Mouse (Mus musculus): ENCODE data around the gene Gata2. TPM values are rescaled to one million over a fixed set of nuclear protein-coding genes. Genes with fewer than 3 reads are reported as not detected.
A peak's percentile ranks its signal among the peaks of the same experiment; 100 is the strongest.

Gata2 gene
- polyA plus RNA-seq, 1 experiment from 2014 or later = 28.3 TPM

GRCm38 (mm10) chr6:88236513-88236912 lies 42.8 kb downstream of the Gata2 start:
- peak overlapping the region; percentile 22 for H3K4me2 ChIP-seq (ENCODE audit: low read depth, low read length)
- H3K27ac ChIP-seq (replicated peaks; ENCODE audit: low read depth, low read length) = no peak overlapping the region
- H3K9me3 ChIP-seq (replicated peaks; ENCODE audit: control insufficient read depth, low read length) = no peaks in the 10 kb centered on the region
- H3K27me3 ChIP-seq (ENCODE audit: control insufficient read depth, insufficient read depth, low read length) = no peaks in the 10 kb centered on the region; the same call in 1 of the 2 replicates
- H3K4me3 ChIP-seq (ENCODE audit: low read depth, low read length) = no peak overlapping the region
- H3K36me3 ChIP-seq (replicated peaks; ENCODE audit: control insufficient read depth, insufficient read depth, low read depth, low read length) = no peaks in the 10 kb centered on the region
- H3K9ac ChIP-seq (replicated peaks; ENCODE audit: low read length) = no peak overlapping the region; the same call in 1 of the 2 replicates
- 9% methylated on average over 7 of the region's 7 CpGs for WGBS
- ATAC-seq (replicated peaks; ENCODE audit: insufficient number of reproducible peaks, low FRiP score, low TSS enrichment, low read depth) (no peak), DNase-seq (ENCODE audit: low spot score) (no peak)
- H3K4me1 ChIP-seq (ENCODE audit: control insufficient read depth, insufficient read depth, low read length) = peaks cover 5% of the 10 kb centered on the region; the same call in 1 of the 2 replicates

DNA sequence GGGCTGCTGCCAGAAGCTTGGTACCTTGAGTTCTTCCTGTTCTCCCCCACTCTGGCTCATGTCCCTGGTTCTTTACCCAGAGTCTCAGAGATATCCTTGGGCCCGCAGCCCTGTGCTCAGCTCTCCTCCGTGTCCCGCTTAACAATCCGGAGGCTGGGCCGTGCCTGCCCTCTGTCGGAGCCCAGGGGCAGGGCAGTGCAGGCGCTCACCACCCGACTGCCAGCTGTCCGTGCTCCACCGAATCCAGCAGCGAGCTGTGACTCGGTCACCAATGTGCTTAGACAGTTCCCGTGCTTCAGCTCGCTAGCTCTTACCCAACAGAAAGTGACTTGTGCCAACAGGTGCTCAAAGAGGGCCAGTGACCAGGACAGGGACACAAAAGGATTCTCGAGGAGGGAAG lies 48.9 kb downstream of the Gata2 start:
- no peaks in the 10 kb centered on the region; the same call in 1 of the 2 replicates for H3K27me3 ChIP-seq (ENCODE audit: control insufficient read depth, insufficient read depth, low read length)
- ATAC-seq (replicated peaks; ENCODE audit: insufficient number of reproducible peaks, low FRiP score, low TSS enrichment, low read depth) = peak; percentile 63; the same call in 1 of the 2 replicates
- no peak overlapping the region for H3K9ac ChIP-seq (replicated peaks; ENCODE audit: low read length)
- H3K4me3 ChIP-seq (ENCODE audit: low read depth, low read length) = no peak overlapping the region
- no peaks in the 10 kb centered on the region for H3K36me3 ChIP-seq (replicated peaks; ENCODE audit: control insufficient read depth, insufficient read depth, low read depth, low read length)
- H3K4me2 ChIP-seq (ENCODE audit: low read depth, low read length) = no peak overlapping the region
- peak; percentile 77 for DNase-seq (ENCODE audit: low spot score)
- H3K27ac ChIP-seq (replicated peaks; ENCODE audit: low read depth, low read length) = no peak overlapping the region
- peaks cover 5% of the 10 kb centered on the region for H3K4me1 ChIP-seq (ENCODE audit: control insufficient read depth, insufficient read depth, low read length)
- under 1% methylated on average over 15 of the region's 15 CpGs for WGBS
- H3K9me3 ChIP-seq (replicated peaks; ENCODE audit: control insufficient read depth, low read length) = no peaks in the 10 kb centered on the region

DNA sequence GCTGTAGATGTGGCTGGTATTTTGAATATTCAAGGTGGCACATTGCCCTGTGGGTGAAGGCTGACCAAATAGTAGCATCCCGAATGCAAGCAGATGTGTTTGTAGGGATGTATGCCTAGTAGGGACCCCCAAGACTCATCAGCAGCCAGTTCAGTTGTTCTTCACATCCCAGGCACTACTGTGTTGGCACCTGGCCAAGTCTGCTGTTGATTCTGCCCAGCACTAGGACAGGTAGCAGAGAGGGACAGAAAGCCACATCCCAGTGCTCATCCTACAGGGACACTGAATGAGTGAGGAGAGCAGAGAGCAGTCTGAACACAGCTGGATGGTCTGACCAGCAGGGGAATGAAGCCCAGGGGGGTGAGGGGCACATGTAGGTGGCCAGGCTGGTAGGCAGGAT lies 55.5 kb downstream of the Gata2 start:
- Histone ChIP-seq H3K4me1 (ENCODE audit: control insufficient read depth, insufficient read depth, low read length) (peaks cover 5% of the 10 kb centered on the region), H3K4me2 (ENCODE audit: low read depth, low read length) (no peak overlapping the region), H3K27me3 (ENCODE audit: control insufficient read depth, insufficient read depth, low read length) (no peaks in the 10 kb centered on the region), H3K9me3 (replicated peaks; ENCODE audit: control insufficient read depth, low read length) (no peaks in the 10 kb centered on the region), H3K9ac (replicated peaks; ENCODE audit: low read length) (no peak overlapping the region), H3K27ac (replicated peaks; ENCODE audit: low read depth, low read length) (no peak overlapping the region), H3K36me3 (replicated peaks; ENCODE audit: control insufficient read depth, insufficient read depth, low read depth, low read length) (no peaks in the 10 kb centered on the region), H3K4me3 (ENCODE audit: low read depth, low read length) (no peak overlapping the region)
- ATAC-seq (replicated peaks; ENCODE audit: insufficient number of reproducible peaks, low FRiP score, low TSS enrichment, low read depth) (no peak), DNase-seq (ENCODE audit: low spot score) (no peak)
- 88% methylated on average over 1 of the region's 1 CpGs for WGBS

GRCm38 (mm10) chr6:88251396-88251795 lies 57.7 kb downstream of the Gata2 start:
- 95% methylated on average over 1 of the region's 1 CpGs for WGBS
- Histone ChIP-seq H3K4me2 (ENCODE audit: low read depth, low read length) (no peak overlapping the region), H3K9me3 (replicated peaks; ENCODE audit: control insufficient read depth, low read length) (no peaks in the 10 kb centered on the region), H3K4me3 (ENCODE audit: low read depth, low read length) (no peak overlapping the region), H3K9ac (replicated peaks; ENCODE audit: low read length) (no peak overlapping the region), H3K36me3 (replicated peaks; ENCODE audit: control insufficient read depth, insufficient read depth, low read depth, low read length) (no peaks in the 10 kb centered on the region), H3K4me1 (ENCODE audit: control insufficient read depth, insufficient read depth, low read length) (no peaks in the 10 kb centered on the region), H3K27me3 (ENCODE audit: control insufficient read depth, insufficient read depth, low read length) (no peaks in the 10 kb centered on the region), H3K27ac (replicated peaks; ENCODE audit: low read depth, low read length) (no peak overlapping the region)
- no peak for DNase-seq (ENCODE audit: low spot score)
- no peak for ATAC-seq (replicated peaks; ENCODE audit: insufficient number of reproducible peaks, low FRiP score, low TSS enrichment, low read depth)

GRCm38 (mm10) chr6:88251798-88252478 lies 58.2 kb downstream of the Gata2 start:
- Histone ChIP-seq H3K9me3 (replicated peaks; ENCODE audit: control insufficient read depth, low read length) (no peaks in the 10 kb centered on the region), H3K4me3 (ENCODE audit: low read depth, low read length) (no peak overlapping the region), H3K27me3 (ENCODE audit: control insufficient read depth, insufficient read depth, low read length) (no peaks in the 10 kb centered on the region), H3K36me3 (replicated peaks; ENCODE audit: control insufficient read depth, insufficient read depth, low read depth, low read length) (no peaks in the 10 kb centered on the region), H3K9ac (replicated peaks; ENCODE audit: low read length) (no peak overlapping the region), H3K4me2 (ENCODE audit: low read depth, low read length) (no peak overlapping the region), H3K4me1 (ENCODE audit: control insufficient read depth, insufficient read depth, low read length) (no peaks in the 10 kb centered on the region), H3K27ac (replicated peaks; ENCODE audit: low read depth, low read length) (no peak overlapping the region)
- no peak for ATAC-seq (replicated peaks; ENCODE audit: insufficient number of reproducible peaks, low FRiP score, low TSS enrichment, low read depth)
- no peak for DNase-seq (ENCODE audit: low spot score)
- 79% methylated on average over 7 of the region's 7 CpGs for WGBS

GRCm38 (mm10) chr6:88254082-88254481 lies 60.4 kb downstream of the Gata2 start:
- no peak overlapping the region for H3K9ac ChIP-seq (replicated peaks; ENCODE audit: low read length)
- no peaks in the 10 kb centered on the region; the same call in 1 of the 2 replicates for H3K36me3 ChIP-seq (replicated peaks; ENCODE audit: control insufficient read depth, insufficient read depth, low read depth, low read length)
- no peak overlapping the region for H3K4me3 ChIP-seq (ENCODE audit: low read depth, low read length)
- ATAC-seq (replicated peaks; ENCODE audit: insufficient number of reproducible peaks, low FRiP score, low TSS enrichment, low read depth) (no peak), DNase-seq (ENCODE audit: low spot score) (no peak)
- no peak overlapping the region for H3K4me2 ChIP-seq (ENCODE audit: low read depth, low read length)
- no peaks in the 10 kb centered on the region for H3K27me3 ChIP-seq (ENCODE audit: control insufficient read depth, insufficient read depth, low read length)
- no peaks in the 10 kb centered on the region for H3K9me3 ChIP-seq (replicated peaks; ENCODE audit: control insufficient read depth, low read length)
- H3K4me1 ChIP-seq (ENCODE audit: control insufficient read depth, insufficient read depth, low read length) = no peaks in the 10 kb centered on the region
- no peak overlapping the region for H3K27ac ChIP-seq (replicated peaks; ENCODE audit: low read depth, low read length)
- WGBS = 73% methylated on average over 6 of the region's 6 CpGs

GRCm38 (mm10) chr6:88255435-88255834 lies 61.7 kb downstream of the Gata2 start:
- 81% methylated on average over 4 of the region's 4 CpGs for WGBS
- Histone ChIP-seq H3K4me3 (ENCODE audit: low read depth, low read length) (no peak overlapping the region), H3K4me1 (ENCODE audit: control insufficient read depth, insufficient read depth, low read length) (no peaks in the 10 kb centered on the region), H3K27ac (replicated peaks; ENCODE audit: low read depth, low read length) (no peak overlapping the region), H3K27me3 (ENCODE audit: control insufficient read depth, insufficient read depth, low read length) (no peaks in the 10 kb centered on the region), H3K4me2 (ENCODE audit: low read depth, low read length) (no peak overlapping the region), H3K36me3 (replicated peaks; ENCODE audit: control insufficient read depth, insufficient read depth, low read depth, low read length) (no peaks in the 10 kb centered on the region; the same call in 1 of the 2 replicates), H3K9me3 (replicated peaks; ENCODE audit: control insufficient read depth, low read length) (no peaks in the 10 kb centered on the region), H3K9ac (replicated peaks; ENCODE audit: low read length) (no peak overlapping the region)
- ATAC-seq (replicated peaks; ENCODE audit: insufficient number of reproducible peaks, low FRiP score, low TSS enrichment, low read depth) (no peak), DNase-seq (ENCODE audit: low spot score) (no peak)

Data from embryonic facial prominence, embryonic 11.5 days (tissue).